Mouse (Mus musculus) olfactory bulb, adult 2 months (tissue): ENCODE data around the gene Meis2.

Experiments used
- CTCF ChIP-seq: fragments of 200-500 bp; IDR thresholded peaks from 2 replicates; pipeline ENCODE4 v1.5.1; 2012; ENCODE audit warnings: low read depth, mild to moderate bottlenecking, low read length, moderate library complexity; ENCODE audit not compliant: insufficient read depth
- POLR2A ChIP-seq: fragments of 200-500 bp; IDR thresholded peaks from 2 replicates; pipeline ENCODE4 v1.6.1; 2012; ENCODE audit warnings: mild to moderate bottlenecking, low read depth, low read length, moderate library complexity; ENCODE audit not compliant: insufficient read depth

DNA sequence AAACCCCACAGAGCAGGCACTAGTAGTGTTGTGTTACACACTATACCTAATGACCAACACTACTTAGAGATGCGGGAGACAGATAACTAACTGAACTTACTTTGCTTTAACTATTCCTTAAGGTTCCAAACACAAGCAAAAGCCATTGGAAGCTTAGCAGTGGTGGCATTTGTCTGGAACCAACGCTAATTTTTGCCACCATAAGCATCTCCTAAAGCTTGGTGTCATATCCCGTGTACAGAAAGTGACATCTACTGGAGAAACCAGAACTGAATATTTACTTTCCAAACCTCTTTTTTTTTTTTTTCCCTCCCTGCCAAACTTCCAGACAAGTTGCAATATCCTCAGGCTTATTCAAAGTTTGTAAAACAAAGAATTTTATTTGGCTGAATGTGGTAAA lies 39.5 kb upstream of the Meis2 start:
- TF ChIP-seq POLR2A, result no peak
- TF ChIP-seq CTCF, result no peak
